Mouse (Mus musculus) CD4-positive, CD25-positive, alpha-beta regulatory T cell, adult 4 months (primary cell): ENCODE measurements around the gene Timm10b. TPM values are rescaled to one million over a fixed set of nuclear protein-coding genes. Genes with fewer than 3 reads are reported as not detected.

Experiments
- ATAC-seq: one replicate; pipeline ENCODE4 v1.8.0; 2017
- polyA plus RNA-seq, 2 experiments: library from polyadenylated mRNA; unstranded; fragments of 100-300 nt; shearing (Covaris generic); gene quantifications; one replicate each; pipeline ENCODE4 v1.2.1; 2017

Gene Timm10b
- polyA plus RNA-seq = 100 to 1,000 TPM; 198 TPM

- peak; percentile 12 for ATAC-seq
Observed at GRCm38 (mm10) chr7:105639756-105640155, at the start of gene Timm10b. TSS of gene Timm10b (plus strand) at chr7:105640056.

GRCm38 (mm10) chr7:105590097-105590496, 49.8 kb upstream of the Timm10b start:
- ATAC-seq = no peak

GRCm38 (mm10) chr7:105602860-105603623, 36.8 kb upstream of the Timm10b start:
- no peak for ATAC-seq

DNA sequence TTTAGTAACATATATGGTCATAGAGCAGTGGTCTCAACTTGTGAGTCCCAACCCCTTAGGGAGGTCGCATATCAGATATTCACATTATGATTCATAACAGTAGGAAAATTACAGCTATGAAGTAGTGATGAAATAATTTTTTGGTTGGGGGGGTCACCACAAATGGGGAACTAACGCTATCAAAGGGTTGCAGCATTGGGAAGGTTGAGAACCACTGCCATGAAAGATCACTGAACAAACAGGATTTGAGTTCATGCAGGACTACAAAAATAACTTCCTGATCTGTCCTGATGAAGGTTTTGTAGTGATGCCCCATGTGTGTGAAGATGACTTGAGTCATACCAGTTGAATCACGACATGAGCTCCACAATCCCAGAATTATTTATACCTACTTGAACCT, 31.4 kb upstream of the Timm10b start:
- no peak for ATAC-seq

DNA sequence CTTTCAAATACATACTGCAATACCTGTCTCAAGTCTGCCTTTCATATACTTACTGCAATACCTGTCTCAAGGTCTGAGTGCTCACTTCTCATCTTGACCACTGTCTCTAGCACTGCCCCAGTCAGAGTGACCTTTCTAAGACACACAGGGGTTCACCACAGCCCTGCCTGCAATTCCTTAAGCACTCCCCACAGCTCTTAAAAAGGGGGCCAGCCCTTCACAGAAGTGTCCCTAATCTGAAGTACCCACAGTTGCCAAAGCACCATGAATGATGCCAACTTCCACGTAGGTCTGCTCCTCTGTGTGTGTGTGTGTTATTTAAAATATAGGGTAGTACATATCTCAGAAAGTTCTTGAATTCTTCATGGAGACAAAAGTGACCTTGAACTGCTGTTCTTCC, 28.1 kb upstream of the Timm10b start:
- no peak for ATAC-seq

GRCm38 (mm10) chr7:105614400-105614799, 25.5 kb upstream of the Timm10b start:
- ATAC-seq = no peak

DNA sequence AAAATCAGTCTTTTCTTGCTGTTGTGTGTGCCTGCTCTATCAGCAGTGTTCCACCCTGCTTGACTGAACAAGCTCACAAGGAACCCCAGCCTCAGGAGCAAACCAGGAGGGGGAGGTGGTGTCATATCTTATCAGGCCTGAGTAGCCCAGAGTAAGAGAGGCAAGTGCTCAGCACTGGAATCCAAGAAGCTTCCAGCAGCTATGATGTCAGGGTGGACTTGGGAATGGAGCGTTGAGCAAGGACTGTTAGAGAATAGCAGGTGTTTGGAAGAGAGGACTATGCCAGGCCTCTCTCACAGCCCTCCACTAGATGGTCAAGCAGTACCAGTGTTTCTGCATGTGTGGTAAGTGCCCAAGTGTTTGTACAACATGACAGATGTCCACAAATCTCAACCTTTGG, 24.1 kb upstream of the Timm10b start:
- ATAC-seq = no peak

DNA sequence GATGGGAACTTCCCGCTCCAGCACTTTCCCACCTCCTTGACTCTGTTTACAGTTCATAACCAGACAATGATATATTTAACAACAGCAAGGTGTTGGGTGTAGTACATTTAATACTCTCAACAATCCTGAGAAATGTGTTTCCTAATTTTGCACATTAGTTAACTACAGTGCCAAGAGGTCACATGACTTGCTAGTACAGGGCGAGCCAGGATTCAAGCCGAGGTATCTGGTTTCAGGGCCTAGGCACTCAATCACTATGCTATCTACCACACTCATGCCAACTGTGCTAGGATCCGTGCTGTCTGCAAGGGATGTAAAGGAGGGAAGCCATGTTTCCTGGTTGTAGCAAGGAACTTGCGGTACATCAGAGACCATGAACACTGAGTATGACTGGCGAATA, 23.3 kb upstream of the Timm10b start:
- no peak for ATAC-seq

GRCm38 (mm10) chr7:105617810-105618209, 22.0 kb upstream of the Timm10b start:
- ATAC-seq = no peak

GRCm38 (mm10) chr7:105619701-105620100, 20.2 kb upstream of the Timm10b start:
- no peak for ATAC-seq

DNA sequence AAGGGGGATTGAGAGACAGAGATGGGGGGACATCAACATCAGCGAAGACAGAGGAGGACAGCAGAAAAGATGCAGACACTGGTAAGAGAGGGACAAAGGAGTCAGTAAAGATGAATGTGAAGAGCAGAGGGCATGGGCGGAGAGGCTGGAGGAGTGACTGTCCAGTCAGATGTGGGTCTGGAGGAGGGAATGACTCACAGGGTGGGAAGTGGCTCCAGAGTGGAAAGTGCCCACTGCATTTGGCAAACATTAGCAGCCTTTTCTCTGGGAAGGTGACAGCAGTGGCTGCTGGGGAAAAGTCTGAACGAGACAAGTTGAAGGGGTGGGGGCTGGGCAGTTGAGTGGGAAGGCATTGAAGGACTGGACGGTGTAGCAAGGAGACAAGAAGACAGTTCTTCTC, 18.8 kb upstream of the Timm10b start:
- ATAC-seq = no peak

DNA sequence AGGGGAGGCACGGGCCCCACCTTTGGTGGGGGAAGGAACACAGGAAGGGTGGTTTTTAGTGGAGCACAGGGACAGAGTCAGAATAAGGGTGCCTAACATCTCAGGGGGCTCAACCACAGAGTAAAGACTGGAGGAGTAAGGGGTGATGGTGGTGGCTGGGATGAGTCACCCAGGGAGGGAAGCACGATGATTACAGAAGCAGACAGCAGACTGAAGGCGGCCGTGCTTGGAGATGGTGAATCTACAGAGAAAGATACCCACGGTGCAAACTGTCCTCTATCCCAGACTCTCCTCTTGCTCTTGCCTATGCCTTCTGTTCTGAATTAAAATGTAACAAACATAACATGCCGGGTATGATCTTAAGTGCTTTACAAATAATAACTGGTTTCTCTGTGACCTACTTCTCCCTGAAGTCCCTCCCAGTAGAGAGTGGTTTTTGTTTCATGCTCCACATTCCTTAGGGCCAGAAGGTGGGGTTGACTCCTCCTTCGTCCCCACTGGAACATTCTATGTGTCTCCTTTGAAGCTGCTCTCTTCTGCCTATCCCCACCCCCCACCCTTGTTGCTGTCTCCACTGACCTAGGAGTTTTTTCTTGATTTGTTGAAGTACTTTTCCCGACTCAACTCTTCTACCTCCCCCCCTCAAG, 18.1 kb upstream of the Timm10b start:
- ATAC-seq = no peak

DNA sequence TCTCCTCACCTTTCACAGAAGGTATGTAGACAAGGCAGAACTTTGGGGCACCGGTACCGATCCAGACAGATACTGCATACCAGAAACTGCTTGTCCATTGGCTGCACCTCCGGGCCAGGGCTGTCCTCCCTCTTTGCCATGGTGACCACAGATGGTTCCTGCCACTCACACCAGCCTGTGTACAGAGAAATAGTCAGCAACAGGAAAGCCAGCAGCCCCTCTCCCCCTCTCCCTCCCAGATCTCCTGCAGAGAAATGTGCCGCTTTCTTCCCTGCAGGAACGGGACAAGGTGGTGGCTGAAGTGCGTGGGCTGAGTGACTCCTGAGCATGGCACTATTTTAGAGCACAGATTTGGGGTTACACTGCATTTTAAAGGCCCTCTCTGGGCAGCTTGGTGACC, 14.5 kb upstream of the Timm10b start:
- no peak for ATAC-seq

- ATAC-seq = no peak
Observed at GRCm38 (mm10) chr7:105628633-105629032, 11.2 kb upstream of the Timm10b start.

- no peak for ATAC-seq
Observed at GRCm38 (mm10) chr7:105632551-105632972, 7.3 kb upstream of the Timm10b start.

DNA sequence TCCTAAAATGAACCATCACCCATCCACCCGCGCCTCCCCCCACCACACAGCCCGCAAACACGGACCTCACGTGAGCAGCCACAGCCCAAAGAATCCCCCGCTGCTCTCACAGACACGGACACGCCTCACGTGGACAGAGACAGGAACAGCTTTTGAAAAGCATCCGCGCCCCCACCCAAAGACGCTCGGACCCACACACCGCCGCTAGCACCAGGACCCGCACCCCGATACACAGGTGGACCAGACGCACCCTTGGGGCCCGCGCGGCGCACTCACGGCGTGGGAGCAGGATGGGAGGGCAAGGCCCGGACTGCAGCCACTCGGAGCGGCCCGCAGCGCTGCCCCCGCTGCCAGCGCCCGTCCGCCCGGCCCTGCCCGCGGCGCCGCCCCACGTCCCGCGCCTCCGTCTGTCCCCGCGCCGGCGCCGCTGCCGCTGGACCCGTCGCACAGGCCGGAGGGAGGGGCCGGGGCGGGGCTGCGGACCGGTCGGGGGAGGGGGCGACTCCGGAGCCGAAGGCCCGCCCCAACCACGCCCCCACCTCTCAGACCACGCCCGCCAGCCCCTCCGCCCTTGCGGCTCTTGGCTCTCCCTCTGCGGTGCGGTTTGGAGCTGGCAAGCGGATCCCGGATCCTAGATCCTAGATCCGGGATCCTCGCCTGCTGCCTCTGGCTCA, 6.6 kb upstream of the Timm10b start, which contains the start of gene Trim3:
Gene Trim3 (minus strand): TSS at position 445 of the 674 bp plus-strand sequence.
- ATAC-seq = peak; percentile 85

- ATAC-seq = peak; percentile 5
Observed at GRCm38 (mm10) chr7:105633801-105634135, 6.1 kb upstream of the Timm10b start.

GRCm38 (mm10) chr7:105634272-105634920, 5.5 kb upstream of the Timm10b start:
- ATAC-seq = no peak

DNA sequence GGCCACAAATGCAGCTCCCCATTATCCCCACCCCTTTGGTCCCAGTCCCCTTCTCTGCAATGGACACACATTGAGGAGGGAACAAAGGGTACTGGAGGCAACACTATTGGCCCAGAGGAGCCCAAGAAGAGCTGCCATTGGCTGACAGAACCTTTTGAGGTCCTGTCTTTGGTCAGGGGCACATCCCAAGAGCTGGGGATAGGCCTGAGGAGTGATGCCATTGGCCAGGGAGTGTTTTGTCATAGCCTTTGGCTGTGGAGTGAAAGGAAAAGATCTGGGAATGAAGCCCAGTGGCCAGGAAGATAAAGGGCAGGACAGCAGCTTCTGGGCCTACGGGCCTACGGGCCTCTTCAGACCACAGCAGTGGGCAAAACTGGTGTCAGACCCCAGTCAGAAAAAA, 4.1 kb upstream of the Timm10b start:
- ATAC-seq = no peak

DNA sequence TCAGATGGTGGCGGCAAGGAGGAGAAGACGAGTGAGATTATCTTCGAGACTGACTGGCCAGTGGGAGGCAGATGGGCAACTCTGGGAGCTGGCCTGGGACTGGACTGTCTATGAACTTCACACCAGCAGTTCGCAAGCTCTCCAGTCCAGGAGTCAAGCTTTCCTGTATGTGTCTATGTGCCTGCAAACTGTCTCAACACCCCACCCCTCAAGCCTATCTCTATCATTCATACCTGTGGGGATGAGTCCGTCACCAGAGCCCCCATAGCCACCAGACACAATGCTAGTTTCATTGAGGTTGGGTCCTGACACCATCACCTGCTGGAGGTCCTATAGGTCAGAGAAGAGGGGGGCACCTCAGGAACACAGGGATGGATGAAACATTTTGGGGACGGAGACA, 1.1 kb upstream of the Timm10b start:
- no peak for ATAC-seq

GRCm38 (mm10) chr7:105639304-105639703, 552 bp upstream of the Timm10b start:
- no peak for ATAC-seq

GRCm38 (mm10) chr7:105640233-105640893, 507 bp downstream of the Timm10b start, which contains the start of the genes Arfip2 and Gm45799:
TSS of gene Arfip2 (minus strand) at chr7:105640416.
TSS of gene Gm45799 (plus strand) at chr7:105640552.
- ATAC-seq = peak; percentile 96

- no peak for ATAC-seq
Observed at GRCm38 (mm10) chr7:105640894-105641255, 1.0 kb downstream of the Timm10b start.
